Mouse (Mus musculus) mature B cell (primary cell): Measurements from ENCODE around the gene Bap1.

ENCODE experiments used
- in situ Hi-C: fragments of 300-500 bp; cut with MboI; formaldehyde crosslinking; loops from 2 replicates; pipeline ENCODE4 v1.14.3; 2019

The Bap1 gene

GRCm38 (mm10) chr14:31233070-31233995 is 17.9 kb upstream of the Bap1 start:
- in situ Hi-C loops = no loop called here

GRCm38 (mm10) chr14:31233996-31234591 is 17.2 kb upstream of the Bap1 start:
- in situ Hi-C loops = no loop called here

GRCm38 (mm10) chr14:31237101-31237882 is 14.0 kb upstream of the Bap1 start:
- in situ Hi-C loops = no loop called here

GRCm38 (mm10) chr14:31240528-31240927 is 10.7 kb upstream of the Bap1 start:
- in situ Hi-C loops = no loop called here

- in situ Hi-C loops = no loop called here
These were observed 6.5 kb upstream of the Bap1 start for GRCm38 (mm10) chr14:31244777-31245176.

- in situ Hi-C loops = no loop called here
These were observed 5.3 kb upstream of the Bap1 start for GRCm38 (mm10) chr14:31245946-31246345.

- in situ Hi-C loops = no loop called here
These were observed 2.9 kb upstream of the Bap1 start for GRCm38 (mm10) chr14:31248396-31248795.

- in situ Hi-C loops = no loop called here
These were observed 797 bp upstream of the Bap1 start for GRCm38 (mm10) chr14:31250222-31251083.

- in situ Hi-C loops = no loop called here
These were observed 376 bp downstream of the Bap1 start for GRCm38 (mm10) chr14:31251626-31252025.

GRCm38 (mm10) chr14:31252091-31252490 is 841 bp downstream of the Bap1 start:
- in situ Hi-C loops = no loop called here

- in situ Hi-C loops = no loop called here
These were observed 7.3 kb downstream of the Bap1 start for GRCm38 (mm10) chr14:31258476-31259050.

GRCm38 (mm10) chr14:31260374-31260773 is 9.1 kb downstream of the Bap1 start:
- in situ Hi-C loops = no loop called here

- in situ Hi-C loops = no loop called here
These were observed 9.7 kb downstream of the Bap1 start for GRCm38 (mm10) chr14:31260932-31261331.

- in situ Hi-C loops = no loop called here
These were observed 16.4 kb downstream of the Bap1 start for GRCm38 (mm10) chr14:31267649-31268048.

GRCm38 (mm10) chr14:31268301-31269001 is 17.2 kb downstream of the Bap1 start:
- in situ Hi-C loops = no loop called here

- in situ Hi-C loops = loop anchor here (10.0 kb wide), 2 partner anchors 55 to 195 kb away; partner anchors contain the start of gene Dnah1
These were observed 18.3 kb downstream of the Bap1 start for GRCm38 (mm10) chr14:31269456-31270100.

- in situ Hi-C loops = loop anchor here (10.0 kb wide), 2 partner anchors 54 to 194 kb away; partner anchors contain the start of gene Dnah1
These were observed 19.9 kb downstream of the Bap1 start for GRCm38 (mm10) chr14:31271121-31271520.

- in situ Hi-C loops = loop anchor here (10.0 kb wide), 2 partner anchors 53 to 193 kb away; partner anchors contain the start of gene Dnah1
These were observed 20.9 kb downstream of the Bap1 start for GRCm38 (mm10) chr14:31272164-31272563.

- in situ Hi-C loops = no loop called here
These were observed 34.5 kb downstream of the Bap1 start for GRCm38 (mm10) chr14:31285728-31286127.
